8 mouse cellular contexts compared by ENCODE assay signal in the genomic region with DNA sequence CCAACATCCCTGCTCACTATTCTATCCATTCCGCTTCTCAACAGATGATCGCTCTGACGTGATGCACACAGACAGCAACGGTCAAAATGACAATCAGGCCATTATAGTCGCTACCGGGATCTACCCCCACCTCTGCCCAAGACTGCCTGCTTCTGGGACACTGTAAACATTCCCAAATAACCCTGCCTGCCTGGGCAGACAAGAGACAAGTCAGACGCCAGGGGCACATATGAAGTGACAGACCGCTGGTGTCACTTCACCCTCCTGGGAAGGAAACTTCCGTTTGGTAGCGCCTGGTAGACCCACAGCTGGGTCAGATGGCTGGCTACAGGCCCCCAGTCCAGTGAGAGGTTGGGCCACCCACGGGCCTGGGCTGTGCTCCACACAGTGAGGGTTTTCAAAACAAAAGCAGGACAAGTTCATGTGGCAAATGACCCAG. TPM values are rescaled to one million over a fixed set of nuclear protein-coding genes. Genes with fewer than 3 reads are reported as not detected.
DNase-seq lines count a peak whose midpoint lies in the region; ATAC-seq lines count a peak whose summit lies in the region.

No protein-coding gene starts in this region.

- no peak overlapping the region for H3K27ac ChIP-seq in hindbrain, embryonic 12.5 days
- H3K27ac ChIP-seq in stomach, embryonic 16.5 days (ENCODE audit: low read length), result no peak overlapping the region

- H3K9ac ChIP-seq in hindbrain, embryonic 12.5 days, result no peak overlapping the region; the same call in 1 of the 2 replicates
- peak overlapping the region; percentile 80 for H3K9ac ChIP-seq in stomach, embryonic 16.5 days (ENCODE audit: low read length)

- H3K9me3 ChIP-seq in hindbrain, embryonic 12.5 days (replicated peaks), result no peaks in the 10 kb centered on the region
- no peaks in the 10 kb centered on the region for H3K9me3 ChIP-seq in stomach, embryonic 16.5 days (replicated peaks; ENCODE audit: control insufficient read depth, low read length)

- DNase-seq in gastrocnemius, adult 18-20 months (ENCODE audit: low spot score), result peak; percentile 26
- no peak for DNase-seq in gastrocnemius, postnatal 36 days
- peak; percentile 51 for DNase-seq in thymus, postnatal 14 days
- DNase-seq in thymus, postnatal 0 days (ENCODE audit: low spot score), result no peak
- peak; percentile 18 to 40 for DNase-seq in lung, postnatal 4 days
- no peak for DNase-seq in urinary bladder, postnatal 25 days (ENCODE audit: low spot score)

- intact Hi-C loops in gastrocnemius, postnatal 36 days (cut with DNase I), result loop anchor here (5.0 kb wide), 1 partner anchor 60 kb away; no protein-coding TSS in a partner anchor

- no peaks in the 10 kb centered on the region for H3K36me3 ChIP-seq in hindbrain, embryonic 12.5 days
- no peaks in the 10 kb centered on the region for H3K36me3 ChIP-seq in stomach, embryonic 16.5 days (ENCODE audit: control insufficient read depth, insufficient read depth, low read length)

- peaks cover 17% of the 10 kb centered on the region for H3K4me1 ChIP-seq in hindbrain, embryonic 12.5 days
- peaks cover 13% of the 10 kb centered on the region for H3K4me1 ChIP-seq in stomach, embryonic 16.5 days (ENCODE audit: control insufficient read depth, insufficient read depth, low read length)

- peak overlapping the region; percentile 89 for H3K4me3 ChIP-seq in hindbrain, embryonic 12.5 days
- H3K4me3 ChIP-seq in stomach, embryonic 16.5 days (replicated peaks; ENCODE audit: low read length), result peak overlapping the region; percentile 80

- peak overlapping the region; percentile 98 for H3K4me2 ChIP-seq in hindbrain, embryonic 12.5 days (replicated peaks)
- peak overlapping the region; percentile 92 for H3K4me2 ChIP-seq in stomach, embryonic 16.5 days (ENCODE audit: low read depth, low read length)

- ATAC-seq in hindbrain, embryonic 12.5 days (ENCODE audit: low FRiP score), result peak; percentile 7; the same call in 1 of the 2 replicates
- no peak for ATAC-seq in stomach, embryonic 16.5 days (ENCODE audit: insufficient read depth, low FRiP score)

- WGBS in hindbrain, embryonic 12.5 days, result 36% methylated on average over 11 of the region's 11 CpGs
- 42% methylated on average over 11 of the region's 11 CpGs for WGBS in stomach, embryonic 16.5 days

- H3K27me3 ChIP-seq in hindbrain, embryonic 12.5 days, result peaks cover 16% of the 10 kb centered on the region
- H3K27me3 ChIP-seq in stomach, embryonic 16.5 days (ENCODE audit: control insufficient read depth, insufficient read depth, low read length), result peaks cover 10% of the 10 kb centered on the region

RNA-seq across cellular contexts. Expression of gene Sema4d, which starts 1.4 kb away (rescaled TPM):
- total RNA-seq in gastrocnemius, adult 18-20 months (2021), result 100 to 1,000 TPM; 118 to 125 TPM
- 100 to 1,000 TPM; 123 to 134 TPM for total RNA-seq in gastrocnemius, postnatal 36 days (2021)
- 55.9 and 58.5 TPM in 2 replicates for polyA plus RNA-seq in thymus, postnatal 0 days (2015; fragmentation: Nextera tagmentation; extraction: Ambion mirVana)
- polyA plus RNA-seq in hindbrain, embryonic 12.5 days (2016; fragmentation: Nextera tagmentation; extraction: Ambion mirVana), result 7.2 and 7.7 TPM in 2 replicates
- 11.5 and 14.1 TPM in 2 replicates for polyA plus RNA-seq in stomach, embryonic 16.5 days (2015; fragmentation: Nextera tagmentation; extraction: Ambion mirVana)

RNA-seq across cellular contexts. Expression of gene Gadd45g, which starts 54.3 kb away (rescaled TPM):
- total RNA-seq in gastrocnemius, adult 18-20 months (2021), result 100 to 1,000 TPM in 1 of 2 experiments, 10 to 100 TPM in 1; 43.0 to 114 TPM
- 10 to 100 TPM in 1 of 2 experiments, 1 to 10 TPM in 1; 8.0 to 58.7 TPM for total RNA-seq in gastrocnemius, postnatal 36 days (2021)
- polyA plus RNA-seq in thymus, postnatal 0 days (2015; fragmentation: Nextera tagmentation; extraction: Ambion mirVana), result 14.2 and 16.1 TPM in 2 replicates
- polyA plus RNA-seq in hindbrain, embryonic 12.5 days (2016; fragmentation: Nextera tagmentation; extraction: Ambion mirVana), result 163 and 181 TPM in 2 replicates
- polyA plus RNA-seq in stomach, embryonic 16.5 days (2015; fragmentation: Nextera tagmentation; extraction: Ambion mirVana), result 41.4 and 44.0 TPM in 2 replicates

Comparison
In these comparisons a context has a peak if more than half of its experiments do, and no peak if none do; other contexts are left out.
1. DNase-seq: peak in gastrocnemius, adult 18-20 months (single experiment), thymus, postnatal 14 days (single experiment) and lung, postnatal 4 days (2 of 2); none in gastrocnemius, postnatal 36 days (0 of 2), thymus, postnatal 0 days (single experiment) and urinary bladder, postnatal 25 days (single experiment).